Mouse (Mus musculus): ENCODE results near the gene Tktl1. TPM values are rescaled to one million over a fixed set of nuclear protein-coding genes. Genes with fewer than 3 reads are reported as not detected.

Gene Tktl1
- polyA plus RNA-seq, 1 experiment = not detected

DNA sequence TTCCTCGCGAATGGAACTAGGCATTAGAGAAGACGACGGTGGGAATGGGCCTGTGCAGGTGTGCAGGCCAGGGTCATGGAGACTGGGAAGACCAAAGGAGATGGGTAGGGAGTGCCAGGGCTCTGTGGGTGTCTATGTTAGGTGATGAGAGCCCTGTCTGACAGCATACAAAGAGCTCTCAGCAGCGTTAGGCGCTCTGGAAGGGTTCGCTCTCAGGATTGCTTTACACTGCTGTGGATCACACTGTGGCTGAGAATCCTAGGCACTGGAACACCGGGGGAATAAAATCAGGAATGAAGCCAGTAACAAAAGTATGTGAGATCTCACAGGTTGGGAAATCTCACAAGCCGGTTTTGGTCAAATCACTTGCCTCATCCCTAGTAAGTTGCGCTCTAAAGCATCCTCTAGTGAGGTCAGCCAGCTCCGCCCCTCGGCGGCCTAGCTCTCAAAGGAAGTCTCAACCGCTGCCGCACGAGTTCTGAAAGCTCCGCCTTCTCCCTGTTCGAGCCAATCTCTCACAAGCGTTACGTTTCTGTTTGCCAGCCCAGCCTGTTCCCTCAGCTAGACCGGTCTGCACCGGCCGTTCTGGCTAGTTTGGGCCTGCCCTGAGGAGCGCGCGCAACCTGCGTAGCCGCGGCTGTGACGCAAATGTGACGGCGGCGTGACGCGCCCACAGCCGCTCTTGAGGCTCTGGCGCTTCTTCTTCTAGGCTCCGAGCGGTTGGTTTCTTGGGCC lies 77.3 kb downstream of the Tktl1 start, which contains the start of gene Emd:
TSS of gene Emd (plus strand) at position 535 of the 735 bp plus-strand sequence.
- 35% methylated on average over 39 of the region's 39 CpGs for WGBS
- TF ChIP-seq CTCF (IDR thresholded peaks at IDR 0.05; ENCODE audit: insufficient read depth, low read length) = no peak
- TF ChIP-seq POLR2A (IDR thresholded peaks at IDR 0.05; ENCODE audit: borderline replicate concordance, extremely low read depth, low read depth, low read length) = peak; percentile 68
- Histone ChIP-seq H3K4me1 (ENCODE audit: control insufficient read depth, insufficient read depth, low read length) (no peaks in the 10 kb centered on the region; the same call in 1 of the 2 replicates), H3K4me3 (replicated peaks; ENCODE audit: extremely low read depth, low read depth, low read length) (peak within 1 kb of the TSS; percentile 86)
- DNase-seq = peak; percentile 76

DNA sequence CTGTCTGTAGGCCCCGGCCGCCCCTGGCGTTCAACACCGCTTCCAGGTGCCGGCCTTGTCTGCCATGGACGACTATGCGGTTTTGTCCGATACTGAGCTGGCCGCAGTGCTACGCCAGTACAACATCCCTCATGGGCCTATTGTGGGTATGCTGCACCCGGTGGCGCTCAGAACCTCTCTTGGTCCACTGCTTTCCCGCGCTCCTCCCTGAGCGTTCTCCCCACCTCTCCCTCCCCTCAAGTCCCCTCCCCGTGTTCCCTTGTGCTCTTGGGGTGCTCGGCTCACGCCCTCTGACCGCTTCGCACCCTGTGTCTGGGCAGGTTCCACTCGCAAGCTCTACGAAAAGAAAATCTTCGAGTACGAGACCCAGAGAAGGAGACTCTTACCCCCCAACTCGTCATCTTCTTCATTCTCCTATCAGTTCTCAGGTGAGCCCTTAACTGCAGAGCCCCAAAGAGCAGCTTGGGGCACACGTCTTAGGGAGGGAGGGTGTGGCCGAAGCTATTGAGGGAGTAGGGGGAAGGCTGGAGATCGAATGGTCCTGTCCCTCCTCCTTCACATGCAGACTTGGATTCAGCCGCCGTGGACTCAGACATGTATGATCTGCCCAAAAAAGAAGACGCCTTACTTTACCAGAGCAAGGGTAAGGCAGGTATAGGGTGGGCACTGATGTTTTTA lies 78.0 kb downstream of the Tktl1 start:
- 0 out of 2 replicates have a peak, but pooled peaks have one; percentile 3 for TF ChIP-seq POLR2A (IDR thresholded peaks at IDR 0.05; ENCODE audit: borderline replicate concordance, extremely low read depth, low read depth, low read length)
- no peak for TF ChIP-seq CTCF (IDR thresholded peaks at IDR 0.05; ENCODE audit: insufficient read depth, low read length)
- peak overlapping the region; percentile 86 for H3K4me3 ChIP-seq (replicated peaks; ENCODE audit: extremely low read depth, low read depth, low read length)
- 37% methylated on average over 31 of the region's 31 CpGs for WGBS
- DNase-seq = no peak
- no peaks in the 10 kb centered on the region; the same call in 1 of the 2 replicates for H3K4me1 ChIP-seq (ENCODE audit: control insufficient read depth, insufficient read depth, low read length)

DNA sequence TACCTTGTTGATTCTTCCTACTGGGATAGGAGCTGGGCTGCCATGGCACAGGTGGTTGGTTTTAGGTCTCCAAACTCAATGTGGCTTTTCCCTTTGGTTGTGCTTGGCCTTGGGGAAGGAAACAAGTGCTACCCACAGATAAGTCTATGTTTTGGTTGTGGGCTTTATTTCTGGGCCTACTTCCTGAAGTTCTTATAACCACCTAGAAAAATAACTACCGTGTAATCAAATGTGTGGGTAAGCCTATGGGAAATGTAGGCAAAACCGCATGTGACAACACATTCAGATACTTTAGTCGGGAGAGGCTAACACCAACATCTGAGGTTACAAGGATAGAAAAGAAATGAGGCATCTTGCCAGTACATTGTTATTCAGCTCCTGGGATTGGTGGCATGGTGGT lies 80.7 kb downstream of the Tktl1 start:
- Histone ChIP-seq H3K4me3 (replicated peaks; ENCODE audit: extremely low read depth, low read depth, low read length) (no peak overlapping the region), H3K4me1 (ENCODE audit: control insufficient read depth, insufficient read depth, low read length) (no peaks in the 10 kb centered on the region)
- no peak for TF ChIP-seq CTCF (IDR thresholded peaks at IDR 0.05; ENCODE audit: insufficient read depth, low read length)
- no peak for TF ChIP-seq POLR2A (IDR thresholded peaks at IDR 0.05; ENCODE audit: borderline replicate concordance, extremely low read depth, low read depth, low read length)
- WGBS = 87% methylated on average over 3 of the region's 3 CpGs
- DNase-seq = no peak

Other genes with a start within 250 kb of the Tktl1 start
- 37.5 and 42.3 TPM in 2 replicates for gene Renbp, start 246.4 kb upstream of the Tktl1 start, polyA plus RNA-seq (2012; rRNA removed)
- 61.4 and 62.6 TPM in 2 replicates for gene Hcfc1, start 210.9 kb upstream of the Tktl1 start, polyA plus RNA-seq (2012; rRNA removed)
- gene Irak1, start 153.3 kb upstream of the Tktl1 start, polyA plus RNA-seq (2012; rRNA removed) = 152 and 177 TPM in 2 replicates
- not detected in 2 replicates for gene Opn1mw, start 49.8 kb upstream of the Tktl1 start, polyA plus RNA-seq (2012; rRNA removed)
- 6.8 and 7.4 TPM in 2 replicates for gene Mecp2, start 41.9 kb upstream of the Tktl1 start, polyA plus RNA-seq (2012; rRNA removed)
- not detected in 2 replicates for gene Tex28, start 9.4 kb upstream of the Tktl1 start, polyA plus RNA-seq (2012; rRNA removed)
- 579 and 648 TPM in 2 replicates for gene Flna, start 72.6 kb downstream of the Tktl1 start, polyA plus RNA-seq (2012; rRNA removed)
- 63.1 and 63.9 TPM in 2 replicates for gene Emd, start 77.4 kb downstream of the Tktl1 start, polyA plus RNA-seq (2012; rRNA removed)
- 1,085 and 1,289 TPM in 2 replicates for gene Rpl10, start 93.6 kb downstream of the Tktl1 start, polyA plus RNA-seq (2012; rRNA removed)
- 99.6 and 108 TPM in 2 replicates for gene Taz, start 104.7 kb downstream of the Tktl1 start, polyA plus RNA-seq (2012; rRNA removed)
- 26.1 and 38.3 TPM in 2 replicates for gene Dnase1l1, start 105.1 kb downstream of the Tktl1 start, polyA plus RNA-seq (2012; rRNA removed)
- 413 and 452 TPM in 2 replicates for gene Atp6ap1, start 119.8 kb downstream of the Tktl1 start, polyA plus RNA-seq (2012; rRNA removed)
- 143 and 212 TPM in 2 replicates for gene Gdi1, start 127.7 kb downstream of the Tktl1 start, polyA plus RNA-seq (2012; rRNA removed)
- 11.1 and 12.9 TPM in 2 replicates for gene Fam50a, start 135.8 kb downstream of the Tktl1 start, polyA plus RNA-seq (2012; rRNA removed)
- gene Plxna3, start 151.8 kb downstream of the Tktl1 start, polyA plus RNA-seq (2012; rRNA removed) = 12.9 and 14.5 TPM in 2 replicates
- gene Lage3, start 176.4 kb downstream of the Tktl1 start, polyA plus RNA-seq (2012; rRNA removed) = 31.8 and 42.1 TPM in 2 replicates
- gene Ubl4a, start 196.0 kb downstream of the Tktl1 start, polyA plus RNA-seq (2012; rRNA removed) = 25.6 and 32.0 TPM in 2 replicates
- 20.3 and 23.5 TPM in 2 replicates for gene Slc10a3, start 196.1 kb downstream of the Tktl1 start, polyA plus RNA-seq (2012; rRNA removed)
- gene Fam3a, start 216.0 kb downstream of the Tktl1 start, polyA plus RNA-seq (2012; rRNA removed) = 50.9 and 53.3 TPM in 2 replicates
- gene Ikbkg, start 216.0 kb downstream of the Tktl1 start, polyA plus RNA-seq (2012; rRNA removed) = 15.2 and 20.2 TPM in 2 replicates

Data from lung, adult 2 months (tissue).